Mouse (Mus musculus) midbrain, embryonic 16.5 days (tissue): ENCODE measurements around the gene Herc1. TPM values are rescaled to one million over a fixed set of nuclear protein-coding genes. Genes with fewer than 3 reads are reported as not detected.

Experiments
- ATAC-seq: fragments of 200-750 bp; cut with Nextera tagmentation; 2 replicates; pipeline ENCODE4 v1.8.0; 2017; ENCODE audit warnings: moderate TSS enrichment
- H3K27ac ChIP-seq: fragments of 300-500 bp; sonication (generic); 2 replicates; pipeline ENCODE4 v1.5.1; 2014; ENCODE audit warnings: mild to moderate bottlenecking, low read length, mixed read lengths
- H3K27me3 ChIP-seq: fragments of 300-500 bp; sonication (generic); 2 replicates; pipeline ENCODE4 v1.6.1; 2014; ENCODE audit warnings: low read depth, low read length, mixed read lengths; ENCODE audit not compliant: control insufficient read depth, insufficient read depth
- H3K36me3 ChIP-seq: fragments of 300-500 bp; sonication (generic); 2 replicates; pipeline ENCODE4 v1.6.1; 2014; ENCODE audit warnings: mild to moderate bottlenecking, low read length, moderate library complexity, mixed read lengths; ENCODE audit not compliant: control insufficient read depth, insufficient read depth
- H3K4me1 ChIP-seq: fragments of 300-500 bp; sonication (generic); 2 replicates; pipeline ENCODE4 v1.6.1; 2014; ENCODE audit warnings: mild to moderate bottlenecking, low read length, mixed read lengths; ENCODE audit not compliant: control insufficient read depth, insufficient read depth
- H3K4me2 ChIP-seq: fragments of 300-500 bp; sonication (generic); 2 replicates; pipeline ENCODE4 v1.6.1; 2014; ENCODE audit warnings: mild to moderate bottlenecking, low read length, mixed read lengths
- H3K4me3 ChIP-seq: fragments of 300-500 bp; sonication (generic); 2 replicates; pipeline ENCODE4 v1.5.1; 2014; ENCODE audit warnings: low read depth, mild to moderate bottlenecking, low read length, moderate library complexity, mixed read lengths
- H3K9ac ChIP-seq: fragments of 300-500 bp; sonication (generic); 2 replicates; pipeline ENCODE4 v1.6.1; 2014; ENCODE audit warnings: low read depth, low read length, mixed read lengths
- H3K9me3 ChIP-seq: fragments of 300-500 bp; sonication (generic); replicated peaks from 2 replicates; pipeline ENCODE4 v1.6.1; 2014; ENCODE audit warnings: mild to moderate bottlenecking, low read length, mixed read lengths; ENCODE audit not compliant: control insufficient read depth, poor library complexity, severe bottlenecking
- WGBS: fragments of 180-500 bp; shearing (Covaris S2); extraction: QIAGEN DNeasy Blood & Tissue Kit; methylation state at CpG from one replicate; pipeline ENCODE4 v1.1.7; 2014; 5-methylcytosine and 5-hydroxymethylcytosine counted together
- polyA plus RNA-seq: library from polyadenylated mRNA; unstranded; fragments of >200 nt; fragmentation: Nextera tagmentation; extraction: Ambion mirVana; gene quantifications from 2 replicates; pipeline ENCODE4 v1.2.1, GENCODE M21; 2015

Gene Herc1
- polyA plus RNA-seq, 1 experiment from 2014 or later = 46.8 TPM

DNA sequence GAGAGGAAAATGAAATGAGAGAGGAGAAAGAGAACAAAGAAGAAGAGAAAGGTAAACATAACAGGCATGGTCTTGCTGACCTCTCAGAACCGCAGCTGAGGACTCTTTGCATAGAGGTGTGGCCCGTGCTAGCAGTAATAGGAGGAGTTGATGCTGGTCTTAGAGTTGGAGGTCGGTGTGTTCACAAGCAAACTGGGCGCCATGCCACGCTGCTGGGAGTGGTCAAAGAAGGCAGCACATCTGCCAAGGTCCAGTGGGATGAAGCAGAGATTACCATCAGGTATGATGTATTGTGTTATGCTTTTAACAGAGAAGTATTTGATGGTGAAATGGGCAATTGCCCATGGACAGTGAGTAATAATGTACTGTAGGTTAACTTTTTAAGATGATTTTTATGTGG is 98.0 kb downstream of the Herc1 start:
- Histone ChIP-seq H3K4me3 (no peak overlapping the region), H3K4me2 (no peak overlapping the region), H3K27me3 (no peaks in the 10 kb centered on the region), H3K27ac (no peak overlapping the region), H3K9me3 (no peaks in the 10 kb centered on the region), H3K9ac (no peak overlapping the region), H3K36me3 (peaks cover 22% of the 10 kb centered on the region), H3K4me1 (no peaks in the 10 kb centered on the region)
- ATAC-seq = no peak
- WGBS = 88% methylated on average over 5 of the region's 5 CpGs

DNA sequence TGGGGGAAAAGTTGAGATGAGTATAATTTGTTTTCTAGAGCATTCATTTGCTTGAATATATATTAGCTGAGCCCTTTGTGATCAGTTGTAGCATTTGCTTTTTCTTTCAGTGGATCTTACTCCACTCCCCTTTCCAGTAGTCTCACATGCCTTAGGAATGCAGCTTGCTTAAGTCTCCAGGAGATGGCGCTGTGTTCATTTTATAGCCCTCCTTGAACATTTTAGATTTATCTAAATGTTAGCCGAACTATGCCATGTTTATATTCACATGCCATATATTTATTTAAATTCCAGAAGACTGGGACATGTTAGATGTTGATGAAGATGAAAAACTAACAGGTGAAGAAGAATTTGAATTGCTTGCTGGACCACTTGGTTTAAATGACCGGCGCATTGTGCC is 114.8 kb downstream of the Herc1 start:
- no peak overlapping the region for H3K4me2 ChIP-seq
- H3K9ac ChIP-seq = no peak overlapping the region
- no peak for ATAC-seq
- H3K4me1 ChIP-seq = no peaks in the 10 kb centered on the region
- peaks cover 24% of the 10 kb centered on the region for H3K36me3 ChIP-seq
- no peak overlapping the region for H3K27ac ChIP-seq
- 60% methylated on average over 4 of the region's 4 CpGs for WGBS
- no peaks in the 10 kb centered on the region for H3K9me3 ChIP-seq
- H3K27me3 ChIP-seq = no peaks in the 10 kb centered on the region
- no peak overlapping the region for H3K4me3 ChIP-seq

DNA sequence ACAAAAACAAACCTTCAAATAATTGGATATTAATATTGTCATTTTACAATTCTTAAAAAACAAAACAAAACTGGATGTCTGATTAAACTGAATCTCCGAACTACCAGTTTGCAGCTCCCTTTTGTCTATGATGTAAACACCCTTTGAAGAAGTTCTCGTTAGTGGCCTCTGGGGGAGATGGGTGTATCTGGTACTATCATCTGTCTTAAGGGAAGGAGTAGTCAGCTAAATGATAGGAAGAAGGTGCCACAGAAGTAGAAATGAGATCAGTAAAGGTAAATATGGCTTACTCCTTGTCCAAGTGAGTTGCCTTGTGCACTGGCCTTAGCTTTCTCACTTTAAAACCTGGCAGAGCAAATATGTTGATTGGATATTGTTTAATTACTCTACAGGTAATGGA is 127.5 kb downstream of the Herc1 start:
- WGBS = 82% methylated on average over 2 of the region's 2 CpGs
- H3K9me3 ChIP-seq = no peaks in the 10 kb centered on the region
- no peak overlapping the region for H3K4me3 ChIP-seq
- H3K4me1 ChIP-seq = no peaks in the 10 kb centered on the region
- no peak for ATAC-seq
- no peak overlapping the region for H3K9ac ChIP-seq
- H3K4me2 ChIP-seq = no peak overlapping the region
- H3K27ac ChIP-seq = no peak overlapping the region
- no peaks in the 10 kb centered on the region for H3K27me3 ChIP-seq
- H3K36me3 ChIP-seq = peaks cover 21% of the 10 kb centered on the region

DNA sequence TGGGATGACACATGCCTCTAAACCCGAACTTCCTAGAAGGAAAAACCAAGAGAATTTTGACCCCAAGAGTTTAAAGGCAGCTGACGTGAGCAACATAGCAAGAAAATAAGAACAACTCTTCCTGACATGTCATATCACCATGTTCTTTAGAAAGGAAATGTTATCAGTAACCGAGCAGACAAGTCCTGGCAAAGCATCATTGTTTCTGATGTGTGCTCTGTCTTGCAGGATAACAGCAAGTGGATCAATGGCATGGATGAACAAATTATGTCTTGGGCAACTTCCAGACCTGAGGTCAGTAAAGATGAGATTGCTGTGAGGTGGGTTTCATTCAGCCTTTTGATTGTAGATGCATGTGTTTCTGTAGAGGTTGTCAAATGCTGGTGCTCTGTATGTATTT is 133.2 kb downstream of the Herc1 start:
- WGBS = 95% methylated on average over 3 of the region's 3 CpGs
- H3K4me3 ChIP-seq = no peak overlapping the region
- no peak overlapping the region for H3K4me2 ChIP-seq
- H3K9ac ChIP-seq = no peak overlapping the region
- H3K4me1 ChIP-seq = no peaks in the 10 kb centered on the region
- H3K9me3 ChIP-seq = no peaks in the 10 kb centered on the region
- H3K27ac ChIP-seq = no peak overlapping the region
- ATAC-seq = no peak
- H3K27me3 ChIP-seq = no peaks in the 10 kb centered on the region
- H3K36me3 ChIP-seq = peaks cover 49% of the 10 kb centered on the region

DNA sequence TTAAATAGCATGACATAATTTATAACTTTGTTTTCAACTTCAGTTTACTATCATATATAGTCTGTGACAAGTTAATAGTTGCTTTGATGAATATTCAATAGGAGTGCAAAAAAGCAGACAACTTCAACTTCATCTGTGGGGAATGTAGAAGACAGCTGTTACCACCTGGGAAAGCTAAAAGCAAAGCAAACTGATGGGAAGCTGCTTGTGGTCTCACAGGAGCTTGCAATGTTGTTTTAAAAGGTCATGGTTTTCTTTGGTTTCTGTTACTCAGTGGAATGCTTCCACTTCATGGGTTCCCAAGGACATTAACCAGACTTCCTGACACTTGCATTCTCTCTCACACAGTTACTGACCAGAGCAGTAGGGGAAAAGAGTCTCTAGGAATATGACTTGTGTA is 138.5 kb downstream of the Herc1 start:
- no peak for ATAC-seq
- no peaks in the 10 kb centered on the region for H3K27me3 ChIP-seq

DNA sequence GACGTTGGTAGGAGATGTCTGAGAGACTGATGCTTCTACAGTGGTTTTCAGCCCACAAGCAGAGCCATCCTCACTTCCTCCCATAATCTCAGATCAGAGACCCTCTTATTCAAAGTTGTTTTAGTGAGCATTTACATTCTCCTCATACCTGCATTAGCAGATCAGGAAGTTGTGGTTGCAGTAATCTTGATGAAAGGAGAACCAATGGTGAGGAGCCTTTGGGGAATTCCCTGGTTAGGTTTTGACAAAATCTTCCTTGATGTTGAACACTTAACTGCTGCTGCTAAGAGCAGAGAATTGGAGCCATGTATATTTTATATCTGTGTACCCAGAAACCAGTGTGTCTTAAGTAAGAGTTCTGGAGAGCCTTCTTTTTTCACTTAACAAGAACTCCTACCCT is 142.1 kb downstream of the Herc1 start:
- no peak overlapping the region for H3K4me2 ChIP-seq

More for the DNA sequence above, 138.5 kb downstream of the Herc1 start:
- H3K9ac ChIP-seq = no peak overlapping the region
- no peak overlapping the region for H3K27ac ChIP-seq
- H3K4me2 ChIP-seq = no peak overlapping the region
- H3K4me3 ChIP-seq = no peak overlapping the region
- peaks cover 59% of the 10 kb centered on the region for H3K36me3 ChIP-seq
- no peaks in the 10 kb centered on the region for H3K9me3 ChIP-seq
- no peaks in the 10 kb centered on the region for H3K4me1 ChIP-seq

DNA sequence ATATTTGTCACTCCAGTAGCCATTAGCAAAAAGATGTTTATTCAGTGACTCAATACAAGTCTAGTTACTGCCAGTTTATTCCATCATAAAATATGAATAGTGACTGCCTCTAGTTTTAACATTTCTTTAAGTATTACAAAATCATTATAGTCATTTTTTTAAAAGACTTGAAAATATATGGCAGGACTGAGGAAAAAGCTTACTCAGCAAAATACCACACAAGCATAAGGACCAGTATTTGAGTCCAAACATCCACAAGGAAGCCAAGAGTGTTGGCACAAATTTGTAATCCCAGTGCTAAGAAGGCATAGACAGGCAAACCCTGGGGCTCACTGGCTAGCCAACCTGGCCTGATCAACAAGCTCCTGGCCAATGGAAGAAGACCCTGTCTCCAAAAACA is 143.7 kb downstream of the Herc1 start:
- H3K9me3 ChIP-seq = no peaks in the 10 kb centered on the region
- no peaks in the 10 kb centered on the region for H3K4me1 ChIP-seq
- H3K27me3 ChIP-seq = no peaks in the 10 kb centered on the region
- H3K9ac ChIP-seq = no peak overlapping the region
- peaks cover 45% of the 10 kb centered on the region for H3K36me3 ChIP-seq
- ATAC-seq = no peak
- no peak overlapping the region for H3K27ac ChIP-seq
- H3K4me3 ChIP-seq = no peak overlapping the region
- H3K4me2 ChIP-seq = no peak overlapping the region

More for the DNA sequence above, 142.1 kb downstream of the Herc1 start:
- Histone ChIP-seq H3K4me1 (no peaks in the 10 kb centered on the region), H3K27ac (no peak overlapping the region), H3K36me3 (peaks cover 49% of the 10 kb centered on the region), H3K27me3 (no peaks in the 10 kb centered on the region), H3K9me3 (no peaks in the 10 kb centered on the region), H3K9ac (no peak overlapping the region), H3K4me3 (no peak overlapping the region)
- ATAC-seq = no peak
- 95% methylated on average over 1 of the region's 1 CpGs for WGBS

DNA sequence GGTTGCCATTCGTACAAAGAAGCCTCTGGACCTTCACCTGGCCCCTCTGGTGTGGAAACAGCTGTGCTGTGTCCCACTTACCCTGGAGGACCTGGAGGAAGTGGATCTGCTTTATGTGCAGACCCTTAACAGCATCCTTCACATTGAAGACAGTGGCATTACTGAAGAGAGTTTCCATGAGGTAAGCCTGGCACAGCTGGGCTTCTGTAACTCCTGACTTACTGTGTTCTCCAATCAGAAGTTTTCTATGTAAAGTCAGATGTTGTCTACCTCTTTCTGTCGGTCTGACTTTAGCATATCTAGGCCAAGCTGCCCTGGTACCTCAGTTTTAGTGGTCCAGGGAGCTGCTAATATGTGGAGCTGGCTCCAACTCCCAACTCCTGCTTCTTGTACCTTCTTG is 151.0 kb downstream of the Herc1 start:
- ATAC-seq = no peak
- H3K9me3 ChIP-seq = no peaks in the 10 kb centered on the region
- no peak overlapping the region for H3K4me3 ChIP-seq
- no peak overlapping the region for H3K27ac ChIP-seq
- H3K36me3 ChIP-seq = peaks cover 34% of the 10 kb centered on the region
- no peaks in the 10 kb centered on the region for H3K4me1 ChIP-seq
- WGBS = 88% methylated on average over 2 of the region's 2 CpGs
- no peaks in the 10 kb centered on the region for H3K27me3 ChIP-seq
- no peak overlapping the region for H3K9ac ChIP-seq
- H3K4me2 ChIP-seq = no peak overlapping the region

DNA sequence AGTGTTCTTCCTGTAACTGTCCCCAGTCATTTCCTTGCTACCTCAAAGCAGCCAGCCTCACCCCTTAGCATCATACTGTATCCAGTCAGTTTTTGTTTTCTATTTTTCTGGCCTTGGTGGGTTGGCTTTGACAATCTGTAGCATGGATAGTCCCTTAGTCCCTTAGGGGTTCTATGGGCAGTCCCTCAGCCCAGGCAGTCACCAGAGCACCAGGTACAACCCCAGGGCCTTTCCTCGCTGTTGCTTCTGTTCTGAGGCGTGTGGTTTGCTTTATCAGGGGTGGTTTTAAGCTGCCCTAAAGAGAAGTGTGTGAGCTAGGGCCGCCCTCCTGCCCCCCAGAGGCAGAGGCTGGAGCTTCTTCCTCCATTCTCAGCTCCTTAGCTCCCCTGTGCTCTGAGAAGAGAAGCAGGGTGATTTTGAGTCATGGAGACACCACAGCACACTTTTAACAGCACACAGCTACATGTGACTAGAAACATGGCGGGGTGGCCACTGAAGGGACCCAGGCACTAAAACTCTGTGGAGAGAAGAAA is 153.7 kb downstream of the Herc1 start:
- Histone ChIP-seq H3K27me3 (no peaks in the 10 kb centered on the region), H3K9ac (no peak overlapping the region), H3K27ac (no peak overlapping the region), H3K4me2 (no peak overlapping the region), H3K36me3 (peaks cover 39% of the 10 kb centered on the region), H3K9me3 (no peaks in the 10 kb centered on the region), H3K4me3 (no peak overlapping the region), H3K4me1 (no peaks in the 10 kb centered on the region)
- no peak for ATAC-seq
- 80% methylated on average over 4 of the region's 4 CpGs for WGBS

DNA sequence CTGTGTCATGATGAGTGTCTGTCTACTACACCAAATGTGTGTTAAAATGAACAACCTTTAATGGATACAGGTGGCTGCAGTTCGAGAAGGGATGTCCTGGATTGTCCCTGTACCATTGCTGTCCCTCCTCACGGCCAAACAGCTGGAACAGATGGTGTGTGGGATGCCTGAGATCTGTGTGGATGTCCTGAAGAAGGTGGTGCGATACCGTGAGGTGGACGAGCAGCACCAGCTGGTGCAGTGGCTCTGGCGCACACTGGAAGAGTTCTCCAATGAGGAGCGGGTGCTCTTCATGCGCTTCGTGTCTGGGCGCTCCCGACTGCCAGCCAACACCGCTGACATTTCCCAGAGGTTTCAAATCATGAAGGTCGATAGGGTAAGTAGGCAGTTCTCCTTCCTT is 154.3 kb downstream of the Herc1 start:
- peaks cover 42% of the 10 kb centered on the region for H3K36me3 ChIP-seq
- no peak for ATAC-seq
- H3K27me3 ChIP-seq = no peaks in the 10 kb centered on the region
- no peak overlapping the region for H3K27ac ChIP-seq
- no peak overlapping the region for H3K9ac ChIP-seq
- H3K4me1 ChIP-seq = no peaks in the 10 kb centered on the region
- no peaks in the 10 kb centered on the region for H3K9me3 ChIP-seq
- no peak overlapping the region for H3K4me3 ChIP-seq
- H3K4me2 ChIP-seq = no peak overlapping the region
- WGBS = 89% methylated on average over 13 of the region's 13 CpGs
